Mouse (Mus musculus) splenic B cell, adult 2 months (primary cell): Measurements from ENCODE around the gene 4930447C04Rik.

Experiments used
- DNase-seq: peaks from one replicate; pipeline ENCODE4 v3.0.0-alpha.2; 2011; ENCODE audit warnings: low read depth, low spot score
- H3K27me3 ChIP-seq: 2 replicates; pipeline ENCODE4 v1.6.1; 2012; ENCODE audit warnings: mild to moderate bottlenecking, low read length, moderate library complexity, mixed read lengths; ENCODE audit not compliant: control insufficient read depth, poor library complexity, insufficient read depth, severe bottlenecking
- H3K36me3 ChIP-seq: 2 replicates; pipeline ENCODE4 v1.6.1; 2012; ENCODE audit warnings: mild to moderate bottlenecking, low read length, moderate library complexity, mixed read lengths; ENCODE audit not compliant: control insufficient read depth, poor library complexity, insufficient read depth, severe bottlenecking

4930447C04Rik gene

DNA sequence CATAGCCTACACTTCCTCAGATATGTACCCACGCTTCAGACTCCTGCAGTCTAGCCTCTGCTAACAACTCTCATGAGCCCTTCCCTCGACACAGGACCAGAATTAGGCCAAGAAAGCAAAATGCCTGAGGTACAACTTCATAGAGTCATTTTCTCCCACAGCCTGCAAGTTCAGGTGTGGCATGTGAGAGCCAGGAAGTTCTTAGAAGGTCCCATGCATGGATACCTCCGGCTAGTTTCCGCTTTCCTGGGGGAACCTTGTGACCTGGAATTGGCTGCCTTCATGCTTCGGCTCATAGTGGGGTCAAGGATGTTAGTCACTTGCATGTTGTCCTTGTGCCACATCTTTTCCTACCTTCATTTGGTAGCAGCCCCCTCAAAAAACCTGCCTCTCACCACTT, 12.5 kb upstream of the 4930447C04Rik start:
- no peaks in the 10 kb centered on the region for H3K36me3 ChIP-seq
- H3K27me3 ChIP-seq, result no peaks in the 10 kb centered on the region
- DNase-seq, result no peak

DNA sequence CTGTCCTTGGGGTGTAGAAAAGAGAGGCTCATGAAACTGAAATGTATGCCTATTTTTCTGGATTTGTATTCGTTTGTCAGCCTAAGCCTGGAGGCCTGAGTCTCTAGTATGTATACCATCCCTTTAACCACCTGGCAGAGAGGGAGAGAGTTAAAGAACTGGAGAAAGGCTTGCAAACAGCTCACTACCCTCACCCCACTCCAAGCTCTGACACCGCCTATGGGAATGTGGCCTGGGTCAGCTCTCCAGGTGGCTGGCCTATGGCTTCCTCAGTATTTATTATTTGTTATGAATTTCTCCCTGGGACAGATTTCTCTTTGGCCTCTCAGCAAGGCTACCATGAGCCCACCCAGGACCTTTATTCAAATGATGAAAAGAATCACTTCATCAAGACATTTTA, 6.8 kb upstream of the 4930447C04Rik start:
- no peak for DNase-seq
- H3K36me3 ChIP-seq, result no peaks in the 10 kb centered on the region

GRCm38 (mm10) chr12:72946805-72947204, 6.2 kb upstream of the 4930447C04Rik start:
- Histone ChIP-seq H3K27me3 (no peaks in the 10 kb centered on the region; the same call in 1 of the 2 replicates), H3K36me3 (no peaks in the 10 kb centered on the region)
- DNase-seq, result no peak

More for the DNA sequence above, 6.8 kb upstream of the 4930447C04Rik start:
- H3K27me3 ChIP-seq, result no peaks in the 10 kb centered on the region; the same call in 1 of the 2 replicates

DNA sequence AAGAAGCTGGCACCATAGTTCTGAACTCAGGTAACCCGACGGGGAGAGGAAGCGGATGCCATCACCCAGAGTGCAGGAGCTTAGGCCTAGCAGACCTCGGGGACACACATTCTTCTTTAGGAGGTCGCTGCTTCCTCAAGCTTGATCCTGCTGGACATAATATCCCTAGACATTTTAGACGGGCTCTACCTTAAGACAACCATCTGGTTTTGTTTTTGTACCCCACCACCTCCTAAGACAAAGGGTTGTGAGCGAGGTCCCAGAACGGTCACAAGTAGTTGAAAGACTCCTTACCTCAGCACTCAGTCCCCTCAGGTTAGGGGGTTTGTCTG, 5.5 kb upstream of the 4930447C04Rik start:
- no peaks in the 10 kb centered on the region; the same call in 1 of the 2 replicates for H3K27me3 ChIP-seq
- no peak for DNase-seq
- no peaks in the 10 kb centered on the region for H3K36me3 ChIP-seq

DNA sequence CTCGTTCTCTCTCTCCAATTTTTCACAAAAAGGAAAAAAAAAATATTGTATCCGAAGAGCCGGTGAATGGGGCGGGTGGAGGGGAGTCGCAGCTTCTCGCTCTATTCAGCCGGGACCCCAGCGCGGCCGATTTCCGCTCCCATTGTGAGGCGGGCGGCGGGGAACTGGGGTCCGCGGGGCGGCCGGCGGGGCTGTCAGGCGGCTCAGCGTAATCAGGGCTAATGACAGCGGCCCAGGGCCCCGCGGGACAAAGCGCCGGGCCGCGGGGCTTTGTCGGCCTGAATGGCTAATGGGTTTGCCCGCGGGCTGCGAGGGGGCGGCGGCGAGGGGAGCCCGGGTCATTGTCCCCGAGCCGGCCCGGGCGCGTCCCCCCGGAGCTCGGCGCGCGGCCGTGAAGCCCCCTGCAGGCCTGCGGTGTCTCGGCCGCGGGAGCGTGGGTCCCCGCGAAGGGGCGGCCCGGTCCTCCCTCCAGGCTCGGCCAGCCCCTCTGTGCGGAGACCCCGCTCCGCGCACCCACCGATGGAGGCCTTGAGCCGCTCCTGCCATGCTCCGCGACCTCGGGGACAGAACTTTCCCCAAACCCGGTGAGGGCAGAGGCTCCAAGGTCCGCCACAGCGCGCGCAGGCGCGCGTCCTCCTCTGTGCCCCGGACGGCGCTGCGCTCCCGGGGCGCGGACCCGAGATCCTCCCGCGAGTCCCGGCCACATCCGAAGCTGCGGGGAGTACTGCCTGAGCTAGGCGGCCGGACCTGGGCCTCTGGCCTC, 4.9 kb upstream of the 4930447C04Rik start:
- no peaks in the 10 kb centered on the region for H3K36me3 ChIP-seq
- H3K27me3 ChIP-seq, result no peaks in the 10 kb centered on the region; the same call in 1 of the 2 replicates
- no peak for DNase-seq

GRCm38 (mm10) chr12:72944411-72945225, 4.0 kb upstream of the 4930447C04Rik start:
- no peaks in the 10 kb centered on the region for H3K36me3 ChIP-seq
- H3K27me3 ChIP-seq, result no peaks in the 10 kb centered on the region; the same call in 1 of the 2 replicates
- no peak for DNase-seq

- Histone ChIP-seq H3K36me3 (no peaks in the 10 kb centered on the region), H3K27me3 (no peaks in the 10 kb centered on the region; the same call in 1 of the 2 replicates)
- no peak for DNase-seq
Observed at GRCm38 (mm10) chr12:72943574-72944110, 3.1 kb upstream of the 4930447C04Rik start.

GRCm38 (mm10) chr12:72942171-72942570, 1.6 kb upstream of the 4930447C04Rik start:
- Histone ChIP-seq H3K36me3 (no peaks in the 10 kb centered on the region), H3K27me3 (no peaks in the 10 kb centered on the region; the same call in 1 of the 2 replicates)
- DNase-seq, result no peak

- no peaks in the 10 kb centered on the region; the same call in 1 of the 2 replicates for H3K27me3 ChIP-seq
- DNase-seq, result no peak
- H3K36me3 ChIP-seq, result no peaks in the 10 kb centered on the region
Observed at GRCm38 (mm10) chr12:72941398-72942051, 951 bp upstream of the 4930447C04Rik start.

DNA sequence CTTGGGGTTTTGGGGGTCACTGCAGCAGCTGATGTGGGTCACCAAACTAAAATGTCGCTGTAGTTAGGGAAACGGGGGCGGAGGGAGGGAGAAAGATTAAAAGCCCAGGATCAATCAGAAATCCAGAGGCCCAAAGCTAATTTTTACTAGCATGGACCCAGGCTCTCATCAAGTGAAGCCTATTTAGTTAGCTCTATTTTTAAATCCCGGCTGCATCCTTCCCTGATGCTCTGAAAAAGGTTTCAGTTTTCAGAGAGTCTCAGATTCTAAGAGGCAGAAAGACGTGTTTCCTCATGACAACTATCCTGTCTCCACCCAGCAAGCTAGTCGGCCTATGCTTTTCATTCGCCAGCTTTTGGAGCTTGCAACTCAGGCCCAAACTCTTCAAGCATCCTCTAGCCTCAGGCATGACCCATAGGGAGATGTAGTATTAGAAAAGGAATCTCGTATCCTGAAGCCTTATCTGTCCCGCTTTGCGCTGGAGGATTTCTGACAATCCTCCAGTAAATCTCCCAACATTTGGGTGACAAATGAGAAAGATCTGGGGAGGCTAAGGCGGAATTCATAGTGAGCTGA, 336 bp upstream of the 4930447C04Rik start:
- Histone ChIP-seq H3K27me3 (no peaks in the 10 kb centered on the region; the same call in 1 of the 2 replicates), H3K36me3 (no peaks in the 10 kb centered on the region)
- no peak for DNase-seq

DNA sequence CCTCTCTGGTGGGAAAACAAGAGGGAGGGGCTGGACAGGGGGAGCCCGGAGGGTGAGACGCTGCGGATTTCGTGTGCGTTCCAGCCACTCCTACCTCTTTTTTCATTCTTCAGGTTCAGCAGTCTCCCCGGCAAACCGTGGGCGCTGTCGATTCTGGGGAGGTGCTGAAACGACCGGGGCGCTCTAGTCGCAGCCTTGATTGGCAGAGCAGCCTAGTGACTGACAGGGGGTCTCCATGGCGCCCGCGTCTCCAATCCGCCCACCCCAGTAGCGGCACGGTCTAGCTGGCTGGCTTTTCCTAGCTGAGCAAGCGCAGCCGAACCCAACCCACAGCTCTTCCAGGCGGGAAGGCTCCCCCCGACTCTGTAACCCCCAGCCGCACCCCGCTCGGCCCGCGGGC, 958 bp downstream of the 4930447C04Rik start, which contains the start of gene Six6:
Gene Six6, plus strand, starts transcription at position 277 of the 400 bp plus-strand sequence.
- DNase-seq, result no peak
- Histone ChIP-seq H3K36me3 (no peaks in the 10 kb centered on the region), H3K27me3 (no peaks in the 10 kb centered on the region; the same call in 1 of the 2 replicates)

GRCm38 (mm10) chr12:72938600-72939490, 1.7 kb downstream of the 4930447C04Rik start:
- Histone ChIP-seq H3K27me3 (no peaks in the 10 kb centered on the region; the same call in 1 of the 2 replicates), H3K36me3 (no peaks in the 10 kb centered on the region)
- DNase-seq, result no peak

GRCm38 (mm10) chr12:72938176-72938575, 2.4 kb downstream of the 4930447C04Rik start:
- Histone ChIP-seq H3K36me3 (no peaks in the 10 kb centered on the region), H3K27me3 (no peaks in the 10 kb centered on the region; the same call in 1 of the 2 replicates)
- no peak for DNase-seq
